Mouse (Mus musculus): ENCODE data around the gene Astn2. TPM values are rescaled to one million over a fixed set of nuclear protein-coding genes. Genes with fewer than 3 reads are reported as not detected.
A peak's percentile ranks its signal among the peaks of the same experiment; 100 is the strongest.

The Astn2 gene
- total RNA-seq, 2 experiments from 2014 or later: 21.8 to 22.3 TPM

- DNase-seq: no peak
These were observed 439.8 kb downstream of the Astn2 start for GRCm38 (mm10) chr4:65964604-65965003.

- no peak for DNase-seq
These were observed 445.1 kb downstream of the Astn2 start for GRCm38 (mm10) chr4:65959188-65959759.

GRCm38 (mm10) chr4:65958369-65959187 lies 445.8 kb downstream of the Astn2 start:
- DNase-seq: no peak

GRCm38 (mm10) chr4:65951918-65952317 lies 452.5 kb downstream of the Astn2 start:
- no peak for DNase-seq

GRCm38 (mm10) chr4:65947141-65947649 lies 457.2 kb downstream of the Astn2 start:
- no peak for DNase-seq

- no peak for DNase-seq
These were observed 458.4 kb downstream of the Astn2 start for GRCm38 (mm10) chr4:65946021-65946420.

- no peak for DNase-seq
These were observed 473.5 kb downstream of the Astn2 start for GRCm38 (mm10) chr4:65930901-65931300.

- no peak for DNase-seq
These were observed 484.1 kb downstream of the Astn2 start for GRCm38 (mm10) chr4:65920294-65920693.

- no peak for DNase-seq
These were observed 488.1 kb downstream of the Astn2 start for GRCm38 (mm10) chr4:65916027-65917008.

GRCm38 (mm10) chr4:65912247-65912942 lies 492.0 kb downstream of the Astn2 start:
- no peak for DNase-seq

GRCm38 (mm10) chr4:65907660-65908059 lies 496.8 kb downstream of the Astn2 start:
- DNase-seq: no peak

GRCm38 (mm10) chr4:65904963-65905362 lies 499.4 kb downstream of the Astn2 start:
- DNase-seq: no peak

- peak in 1 of 2 experiments; percentile 17 for DNase-seq
These were observed 508.1 kb downstream of the Astn2 start for GRCm38 (mm10) chr4:65896092-65897027.

GRCm38 (mm10) chr4:65888332-65888993 lies 515.9 kb downstream of the Astn2 start:
- peak in 1 of 2 experiments; percentile 13 for DNase-seq

GRCm38 (mm10) chr4:65886862-65887261 lies 517.5 kb downstream of the Astn2 start:
- DNase-seq: no peak

GRCm38 (mm10) chr4:65885921-65886320 lies 518.5 kb downstream of the Astn2 start:
- DNase-seq: no peak

GRCm38 (mm10) chr4:65874236-65874781 lies 530.1 kb downstream of the Astn2 start:
- no peak for DNase-seq

GRCm38 (mm10) chr4:65864551-65864950 lies 539.9 kb downstream of the Astn2 start:
- DNase-seq: no peak

GRCm38 (mm10) chr4:65843191-65843590 lies 561.2 kb downstream of the Astn2 start:
- no peak for DNase-seq

- peak; percentile 19 to 27 for DNase-seq
These were observed 564.8 kb downstream of the Astn2 start for GRCm38 (mm10) chr4:65839550-65840000.
